Mouse (Mus musculus) heart, adult 2 months (tissue): ENCODE data around the gene Cnot6. TPM values are rescaled to one million over a fixed set of nuclear protein-coding genes. Genes with fewer than 3 reads are reported as not detected.
A peak's percentile ranks its signal among the peaks of the same experiment; 100 is the strongest.

ENCODE experiments used
- DNase-seq, 2 experiments: peaks; one replicate each; pipeline ENCODE4 v3.0.0; 2021
- H3K27ac ChIP-seq: fragments of 200-600 bp; 2 replicates; pipeline ENCODE4 v1.8.1; 2022
- H3K27me3 ChIP-seq: fragments of 200-500 bp; 2 replicates; pipeline ENCODE4 v1.6.1; 2012; ENCODE audit warnings: mild to moderate bottlenecking, low read length, inconsistent platforms, mixed read lengths; ENCODE audit not compliant: control insufficient read depth, insufficient read depth
- H3K36me3 ChIP-seq: fragments of 200-500 bp; 2 replicates; pipeline ENCODE4 v1.6.1; 2012; ENCODE audit warnings: low read length, inconsistent platforms; ENCODE audit not compliant: control insufficient read depth, insufficient read depth
- H3K4me1 ChIP-seq: fragments of 200-500 bp; 2 replicates; pipeline ENCODE4 v1.6.1; 2011; ENCODE audit warnings: low read length; ENCODE audit not compliant: control insufficient read depth, insufficient read depth
- H3K4me3 ChIP-seq: fragments of 200-600 bp; 2 replicates; pipeline ENCODE4 v1.8.1; 2022
- H3K79me2 ChIP-seq: fragments of 200-500 bp; replicated peaks from 2 replicates; pipeline ENCODE4 v1.6.1; 2012; ENCODE audit warnings: mild to moderate bottlenecking, inconsistent platforms, low read length, moderate library complexity, mixed read lengths; ENCODE audit not compliant: control insufficient read depth, insufficient read depth
- H3K9ac ChIP-seq: fragments of 200-500 bp; 2 replicates; pipeline ENCODE4 v1.6.1; 2012; ENCODE audit warnings: low read depth, mild to moderate bottlenecking, control low read depth, inconsistent platforms, low read length, mixed read lengths
- CTCF ChIP-seq: fragments of 200-600 bp; IDR thresholded peaks from 2 replicates; pipeline ENCODE4 v1.8.1; 2022; ENCODE audit warnings: antibody characterized with exemption, mild to moderate bottlenecking, moderate library complexity
- EP300 ChIP-seq: fragments of 200-500 bp; IDR thresholded peaks from 2 replicates; pipeline ENCODE4 v1.6.1; 2011; ENCODE audit warnings: low read depth, low read length, control low read depth; ENCODE audit not compliant: insufficient read depth
- POLR2A ChIP-seq: fragments of 200-500 bp; IDR thresholded peaks from 2 replicates; pipeline ENCODE4 v1.6.1; 2011; ENCODE audit warnings: mild to moderate bottlenecking, low read depth, low read length, control low read depth; ENCODE audit not compliant: insufficient read depth
- WGBS: fragments of 180-500 bp; shearing (Covaris S2); methylation state at CpG from one replicate; pipeline ENCODE4 v1.1.7; 2018; 5-methylcytosine and 5-hydroxymethylcytosine counted together
- intact Hi-C: fragments of 180-260 bp; cut with DNase I; formaldehyde crosslinking; loops from one replicate; pipeline ENCODE4 v1.15.1; 2025
- polyA plus RNA-seq: library from polyadenylated mRNA; depleted of rRNA; stranded (reverse); fragments of >200 nt; gene quantifications from 2 replicates; pipeline ENCODE4 v1.2.3, GENCODE M21; 2012
- total RNA-seq, 2 experiments: library from RNA; stranded (reverse); gene quantifications; 2 replicates each; pipeline ENCODE4 v1.2.3; 2021

The Cnot6 gene
- total and polyA plus RNA-seq, 3 experiments, result 6.3 to 23.4 (median 19.3) TPM

- intact Hi-C loops, result loop anchor here (1.0 to 2.0 kb wide), 4 partner anchors 61 to 217 kb away; partner anchors contain the start of genes Cnot6 and Mapk9
- no peak for DNase-seq
- Histone ChIP-seq H3K4me1 (peaks cover 1% of the 10 kb centered on the region), H3K27ac (no peak overlapping the region), H3K36me3 (no peaks in the 10 kb centered on the region), H3K4me3 (no peak overlapping the region), H3K9ac (no peak overlapping the region), H3K79me2 (no peaks in the 10 kb centered on the region), H3K27me3 (no peaks in the 10 kb centered on the region)
- 81% methylated on average over 10 of the region's 10 CpGs for WGBS
- no peak for TF ChIP-seq POLR2A
- TF ChIP-seq EP300, result no peak
- TF ChIP-seq CTCF, result no peak
Observed at GRCm38 (mm10) chr11:49651762-49652322, 60.7 kb downstream of the Cnot6 start.

DNA sequence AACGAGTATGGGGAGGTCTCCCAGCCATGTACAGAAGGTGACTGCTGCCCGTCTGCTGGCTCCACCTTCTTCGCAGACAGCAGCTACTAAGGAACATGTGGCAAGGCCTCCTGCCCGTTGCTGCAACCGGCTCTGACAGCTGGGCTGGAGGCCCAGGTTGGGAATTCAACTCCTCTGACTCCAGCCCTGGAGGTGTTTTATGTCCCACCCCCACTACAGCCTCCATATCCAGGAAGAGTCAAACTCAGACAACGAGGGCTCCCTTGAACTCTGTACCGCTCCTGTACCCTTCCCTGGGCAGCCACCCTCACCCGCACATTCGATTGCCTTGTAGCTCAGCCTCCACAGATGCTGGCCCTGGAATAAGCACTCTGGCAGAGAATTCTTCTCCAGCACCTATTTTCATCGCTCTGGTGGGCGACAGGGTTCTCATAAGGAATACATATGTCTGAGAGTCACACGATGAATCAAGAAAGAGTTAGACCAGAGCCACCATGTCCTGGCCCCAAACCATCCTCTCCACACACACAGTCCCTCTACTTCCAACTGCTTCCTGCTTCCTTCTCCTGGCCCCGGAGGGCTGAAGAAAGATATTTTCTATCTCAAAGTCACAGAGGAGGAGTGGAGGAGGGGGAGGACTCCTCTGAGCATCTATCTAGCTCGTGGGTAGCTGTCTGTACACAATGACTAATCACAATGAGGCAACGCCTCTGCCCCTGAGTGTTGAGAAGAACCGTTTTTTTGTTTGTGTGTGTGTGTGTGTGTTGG lies 61.3 kb downstream of the Cnot6 start:
- 59% methylated on average over 16 of the region's 16 CpGs for WGBS
- Histone ChIP-seq H3K27me3 (no peaks in the 10 kb centered on the region), H3K27ac (no peak overlapping the region), H3K4me1 (peaks cover 1% of the 10 kb centered on the region), H3K9ac (no peak overlapping the region), H3K36me3 (no peaks in the 10 kb centered on the region), H3K4me3 (no peak overlapping the region), H3K79me2 (no peaks in the 10 kb centered on the region)
- no peak for DNase-seq
- no peak for TF ChIP-seq CTCF
- no peak for TF ChIP-seq POLR2A
- no peak for TF ChIP-seq EP300
- intact Hi-C loops, result no loop called here

DNA sequence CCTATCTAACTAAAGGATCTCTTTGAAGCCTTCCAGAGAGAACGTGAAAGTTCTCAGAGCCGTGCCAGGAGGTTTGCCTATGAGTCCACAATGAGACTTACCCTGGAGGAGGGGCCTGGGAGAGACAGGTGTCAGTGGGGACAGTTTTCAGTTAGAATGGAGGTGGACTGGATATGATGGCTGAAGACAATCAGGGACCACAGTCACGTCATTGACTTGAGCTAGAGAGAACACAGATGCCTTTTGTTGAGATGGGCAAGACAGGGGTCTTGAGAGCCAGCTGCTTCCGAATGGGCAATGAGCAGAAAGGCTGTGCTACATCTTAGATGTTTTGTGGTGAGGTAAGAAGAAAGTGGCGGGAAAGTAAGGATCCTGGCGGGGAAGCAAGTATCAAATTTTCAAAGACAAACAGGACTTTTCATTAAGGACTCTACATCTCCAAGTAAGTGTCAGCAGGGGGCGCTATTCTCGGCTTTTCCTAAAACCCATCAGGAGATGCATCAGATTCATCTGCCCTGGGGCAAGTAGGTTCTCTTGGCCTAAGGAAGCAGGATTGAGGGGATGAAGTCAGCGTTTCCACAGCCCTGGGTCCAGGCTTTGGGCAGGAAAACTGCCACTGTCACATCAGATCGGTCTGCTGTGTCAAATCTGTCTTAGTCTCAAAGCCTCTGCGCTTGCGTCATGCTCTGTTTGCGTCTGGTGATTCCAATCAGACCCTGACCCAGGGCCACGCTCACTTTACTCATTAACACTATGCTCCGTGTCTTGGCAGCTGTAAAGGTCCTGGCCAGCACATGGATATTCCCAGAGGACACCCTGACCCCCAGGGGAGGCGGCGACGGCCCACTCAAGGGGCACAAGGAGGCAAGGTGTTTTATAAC lies 62.2 kb downstream of the Cnot6 start:
- WGBS, result 56% methylated on average over 18 of the region's 18 CpGs
- Histone ChIP-seq H3K9ac (no peak overlapping the region), H3K27me3 (no peaks in the 10 kb centered on the region), H3K79me2 (no peaks in the 10 kb centered on the region), H3K4me3 (no peak overlapping the region), H3K4me1 (peaks cover 1% of the 10 kb centered on the region), H3K27ac (no peak overlapping the region), H3K36me3 (no peaks in the 10 kb centered on the region)
- TF ChIP-seq EP300, result no peak
- peak; percentile 67 for TF ChIP-seq CTCF
- no peak for TF ChIP-seq POLR2A
- intact Hi-C loops, result no loop called here
- DNase-seq, result no peak

- DNase-seq, result no peak
- intact Hi-C loops, result no loop called here
- no peak overlapping the region for H3K4me3 ChIP-seq
- 49% methylated on average over 8 of the region's 8 CpGs for WGBS
- no peaks in the 10 kb centered on the region for H3K79me2 ChIP-seq
- no peak overlapping the region for H3K9ac ChIP-seq
- no peaks in the 10 kb centered on the region for H3K4me1 ChIP-seq
- no peak overlapping the region for H3K27ac ChIP-seq
- TF ChIP-seq CTCF (no peak), POLR2A (no peak), EP300 (no peak)
- H3K27me3 ChIP-seq, result no peaks in the 10 kb centered on the region
- H3K36me3 ChIP-seq, result no peaks in the 10 kb centered on the region
Observed at GRCm38 (mm10) chr11:49645677-49646076, 66.8 kb downstream of the Cnot6 start.

DNA sequence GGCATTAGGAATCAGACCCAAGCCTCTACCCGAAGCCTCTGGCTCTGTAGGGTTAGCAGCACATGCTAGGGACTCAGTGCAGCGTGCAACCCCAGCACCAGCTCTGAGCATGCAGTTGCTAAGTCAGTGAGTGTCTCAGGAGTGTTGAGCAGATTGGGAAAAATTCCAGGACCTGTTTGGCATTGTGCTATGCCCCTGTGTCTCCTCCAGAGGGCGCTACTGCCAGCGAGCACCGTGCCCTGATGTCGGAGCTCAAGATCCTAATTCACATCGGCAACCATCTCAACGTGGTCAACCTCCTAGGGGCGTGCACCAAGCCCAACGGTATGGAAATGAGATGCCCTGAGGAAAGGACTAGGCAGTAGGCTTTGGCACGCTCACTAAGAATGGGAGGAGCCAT lies 76.1 kb downstream of the Cnot6 start:
- Histone ChIP-seq H3K4me3 (no peak overlapping the region), H3K36me3 (no peaks in the 10 kb centered on the region), H3K27me3 (no peaks in the 10 kb centered on the region), H3K27ac (no peak overlapping the region), H3K4me1 (peaks cover 5% of the 10 kb centered on the region; the same call in 1 of the 2 replicates), H3K9ac (no peak overlapping the region), H3K79me2 (no peaks in the 10 kb centered on the region)
- no peak for DNase-seq
- TF ChIP-seq EP300, result no peak
- TF ChIP-seq POLR2A, result no peak
- peak; percentile 63 for TF ChIP-seq CTCF
- intact Hi-C loops, result no loop called here
- WGBS, result 24% methylated on average over 11 of the region's 11 CpGs
